Mouse (Mus musculus): ENCODE data around the gene Lmod3.
A peak's percentile ranks its signal among the peaks of the same experiment; 100 is the strongest.
"Not testable (repeated sequence)": the region's sequence is repeated elsewhere in the genome, so short reads cannot be mapped to it uniquely, and the experiment has no call there.

The Lmod3 gene

DNA sequence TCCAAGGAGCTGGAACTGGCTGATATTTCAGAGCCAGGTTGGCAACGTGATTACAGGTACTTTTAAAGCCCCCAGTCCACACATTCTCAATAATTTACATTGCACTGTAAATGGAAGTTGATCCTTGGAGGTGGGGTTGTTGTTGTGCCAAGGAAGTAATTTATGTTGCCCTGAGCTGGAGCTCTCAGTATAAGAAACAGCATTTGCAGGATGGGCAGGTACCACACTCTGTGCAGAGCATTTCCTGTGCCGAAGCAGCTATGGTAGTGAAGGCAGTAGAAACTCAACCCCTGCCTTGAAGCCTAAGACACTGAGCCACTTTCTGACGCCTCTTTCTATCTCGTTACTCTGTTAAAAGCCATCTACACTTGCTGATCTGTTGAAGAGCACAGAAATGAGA, 23.2 kb upstream of the Lmod3 start:
- peak; percentile 36 for DNase-seq

DNA sequence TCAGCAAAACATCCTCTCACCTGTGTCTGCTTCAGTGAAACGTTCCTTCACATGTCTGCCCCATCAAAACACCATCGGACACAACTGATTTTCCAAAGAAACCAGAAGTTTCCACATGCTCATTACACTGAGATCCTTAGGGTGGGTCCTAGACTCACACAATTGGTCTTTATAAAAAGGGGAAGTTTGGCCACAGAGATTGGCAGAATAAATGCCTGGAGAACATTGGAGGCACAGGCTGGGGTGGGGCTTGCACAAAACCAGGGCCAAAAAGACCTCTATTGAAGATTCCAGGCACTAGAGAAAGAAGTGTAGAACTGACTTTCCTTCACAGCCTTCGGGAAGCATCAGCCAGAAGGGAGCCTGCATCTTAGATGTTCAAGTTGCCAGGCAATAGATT, 21.2 kb upstream of the Lmod3 start:
- DNase-seq, result no peak

DNA sequence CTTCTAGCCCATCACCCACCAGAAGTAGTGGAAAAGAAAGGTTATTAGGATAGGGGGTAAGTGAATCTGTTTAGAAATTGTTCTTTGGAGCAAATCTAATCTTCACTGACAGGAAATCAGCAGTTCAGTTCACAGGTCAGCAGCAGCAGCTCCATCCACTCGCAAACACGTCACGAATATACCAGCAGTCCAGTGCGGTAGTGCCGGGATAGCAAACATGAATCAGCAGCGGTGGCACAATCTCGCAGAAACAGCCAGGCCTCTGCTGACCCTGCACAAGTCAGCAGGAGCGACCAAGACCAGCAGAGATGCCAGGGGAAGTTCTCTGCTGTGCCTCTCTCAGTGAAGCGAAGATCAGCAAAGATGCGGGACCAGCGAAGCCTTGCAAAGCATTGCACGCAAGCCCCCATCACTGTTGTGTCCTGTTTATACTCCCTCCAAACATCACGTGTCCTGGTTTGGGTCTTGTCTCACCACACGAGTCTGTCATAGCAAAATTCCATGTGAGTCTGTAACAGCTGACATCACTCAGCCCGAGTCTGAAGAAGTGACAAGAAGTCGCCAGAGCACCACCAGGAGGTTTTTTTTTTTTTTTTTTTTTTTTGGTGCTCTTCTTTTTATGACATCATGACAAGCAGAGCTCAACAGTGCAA, 20.6 kb upstream of the Lmod3 start:
- DNase-seq, result no peak

DNA sequence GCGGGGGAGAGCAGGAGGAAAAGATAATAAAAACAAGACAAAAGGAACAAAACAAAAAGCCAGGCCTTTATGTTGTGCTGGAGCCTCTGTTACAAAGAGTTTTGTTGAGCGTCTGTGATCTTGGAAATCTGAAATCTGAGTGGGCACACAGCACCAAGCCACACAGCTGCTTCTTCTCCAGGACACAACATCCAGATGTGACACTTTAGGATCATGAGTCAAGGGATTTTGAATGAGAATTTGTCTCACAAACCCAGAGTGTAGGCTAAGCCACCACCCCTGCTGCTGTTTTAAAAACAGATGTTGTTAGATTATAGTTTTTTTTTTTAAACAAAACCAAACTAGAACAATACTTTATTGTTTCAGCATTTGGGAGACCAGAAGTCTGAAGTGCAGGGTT, 19.8 kb upstream of the Lmod3 start:
- DNase-seq, result no peak

DNA sequence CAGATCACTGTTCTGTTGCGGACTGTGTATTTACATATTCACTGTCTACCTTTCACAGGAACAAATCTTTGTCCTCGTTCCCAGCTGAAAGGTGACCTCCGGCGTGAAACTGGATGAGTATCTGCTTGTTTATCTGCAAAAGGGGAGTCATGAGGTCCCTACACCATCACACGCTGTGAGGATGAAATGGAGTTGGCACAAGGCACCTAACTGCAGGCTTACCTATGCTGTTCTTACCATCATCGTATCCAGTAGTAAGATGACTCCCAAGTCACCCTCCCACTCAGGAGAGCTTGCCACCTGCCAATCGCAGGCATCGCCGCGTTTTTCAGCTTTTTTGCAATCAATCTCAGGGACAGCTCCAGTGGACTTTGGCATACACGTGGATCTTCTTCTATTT, 17.0 kb upstream of the Lmod3 start:
- no peak for DNase-seq

DNA sequence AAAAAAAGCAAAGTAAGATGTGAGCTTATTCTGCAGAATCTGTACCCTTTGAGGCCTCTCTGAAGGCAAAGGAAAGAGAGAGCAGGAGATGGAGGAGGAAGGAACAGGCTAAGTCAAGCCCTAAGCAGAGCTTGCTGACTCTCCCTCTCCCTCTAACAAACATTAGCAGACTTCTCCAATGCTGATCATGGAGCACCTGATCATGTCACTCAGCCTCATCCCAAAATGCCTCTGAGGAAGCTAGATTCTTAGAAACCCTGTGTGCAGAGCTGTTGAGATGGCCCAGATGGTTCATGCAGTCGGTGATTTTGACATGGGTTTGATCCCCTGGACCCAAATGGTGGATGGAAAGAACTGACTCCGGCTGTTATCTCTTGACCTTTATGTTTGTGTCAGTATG, 14.6 kb upstream of the Lmod3 start:
- no peak for DNase-seq

DNA sequence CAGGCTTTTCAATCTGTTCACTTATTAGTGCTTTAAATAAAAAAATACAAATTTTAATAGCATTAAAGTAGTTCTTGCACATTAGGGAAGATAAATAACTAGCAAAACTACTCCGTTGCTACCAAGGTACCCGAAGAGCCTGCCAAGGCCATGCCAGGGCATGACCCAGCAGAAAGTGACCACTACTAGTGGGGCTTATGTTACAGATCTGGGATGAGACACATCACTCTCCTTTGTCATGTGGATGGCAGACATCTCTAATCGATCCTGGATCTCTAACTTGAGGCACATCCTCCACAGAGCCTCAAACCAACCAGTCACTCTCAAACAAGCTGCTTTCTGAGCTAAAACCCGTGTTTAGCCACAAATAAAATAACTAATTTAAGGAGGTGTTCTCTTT, 14.1 kb upstream of the Lmod3 start:
- DNase-seq, result no peak

DNA sequence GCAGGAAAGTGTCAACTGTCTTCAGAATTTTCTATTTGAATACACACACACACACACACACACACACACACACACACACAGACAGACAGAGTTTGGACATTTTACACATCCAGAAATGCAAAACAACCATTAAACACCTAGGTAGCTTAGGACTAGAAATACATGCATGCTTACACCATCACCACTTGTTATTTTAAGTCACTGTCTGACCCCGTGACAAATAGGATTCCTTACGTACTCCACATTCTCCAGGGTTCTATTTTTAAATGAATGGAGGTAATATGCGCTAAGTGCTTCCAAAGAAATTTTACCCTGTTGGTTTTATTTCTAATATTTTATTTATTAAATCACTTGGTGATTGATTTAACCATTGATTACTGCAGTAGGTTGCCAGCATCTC, 13.1 kb upstream of the Lmod3 start:
- DNase-seq, result no peak

DNA sequence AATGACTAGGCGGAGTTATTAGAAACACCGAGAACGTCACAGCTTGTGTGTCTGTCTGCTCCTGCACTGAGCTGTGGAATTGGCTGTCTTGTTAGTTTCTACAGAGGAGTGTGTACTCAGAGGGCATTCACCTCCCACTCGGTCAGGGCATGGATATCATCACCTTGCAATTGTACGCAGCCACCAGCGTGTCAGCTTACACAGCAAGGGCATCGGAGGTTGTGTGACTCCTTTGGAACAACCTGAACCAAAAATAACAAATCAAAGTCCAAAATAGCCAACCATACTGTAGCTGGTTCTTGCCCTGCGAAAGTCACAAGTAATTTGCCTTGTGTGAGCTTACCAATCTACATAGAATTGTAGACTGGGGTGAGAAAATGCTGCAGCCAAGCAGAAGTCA, 12.7 kb upstream of the Lmod3 start:
- DNase-seq, result no peak

DNA sequence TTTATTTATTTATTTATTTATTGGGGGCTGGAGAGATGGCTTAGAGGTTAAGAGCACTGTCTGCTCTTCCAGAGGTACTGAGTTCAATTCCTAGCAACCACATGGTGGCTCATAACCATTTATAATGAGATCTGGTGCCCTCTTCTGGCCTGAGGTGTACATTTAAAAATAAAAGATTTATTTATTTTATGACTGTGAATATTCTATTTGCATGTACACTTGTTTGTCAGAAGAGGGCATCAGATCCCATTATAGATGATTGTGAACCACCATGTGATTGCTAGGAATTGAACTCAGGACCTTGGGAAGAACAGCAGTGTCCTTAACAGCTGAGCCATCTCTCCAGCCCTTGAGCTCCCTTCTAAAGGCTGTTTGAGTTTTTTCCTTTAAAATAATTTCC, 11.2 kb upstream of the Lmod3 start:
- DNase-seq, result not testable (repeated sequence)

DNA sequence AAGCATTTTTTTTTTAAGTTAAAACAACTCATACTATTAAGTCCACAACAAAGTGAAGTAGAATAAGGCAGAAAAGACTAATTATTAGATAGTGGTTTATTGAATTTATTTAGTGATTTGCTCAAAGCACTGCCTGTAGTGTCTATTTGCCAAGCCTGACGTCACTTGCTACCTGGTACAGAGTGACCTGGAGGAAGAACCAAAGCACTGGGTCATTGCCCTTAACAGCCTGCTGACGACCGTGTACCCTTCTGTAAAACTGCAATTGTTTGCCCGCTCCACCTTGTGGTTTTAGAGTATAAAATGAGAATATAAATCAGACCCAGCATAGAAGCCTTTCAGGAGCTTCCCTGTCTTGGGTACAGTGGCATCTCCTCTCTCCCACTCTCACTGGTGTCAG, 9.7 kb upstream of the Lmod3 start:
- no peak for DNase-seq

DNA sequence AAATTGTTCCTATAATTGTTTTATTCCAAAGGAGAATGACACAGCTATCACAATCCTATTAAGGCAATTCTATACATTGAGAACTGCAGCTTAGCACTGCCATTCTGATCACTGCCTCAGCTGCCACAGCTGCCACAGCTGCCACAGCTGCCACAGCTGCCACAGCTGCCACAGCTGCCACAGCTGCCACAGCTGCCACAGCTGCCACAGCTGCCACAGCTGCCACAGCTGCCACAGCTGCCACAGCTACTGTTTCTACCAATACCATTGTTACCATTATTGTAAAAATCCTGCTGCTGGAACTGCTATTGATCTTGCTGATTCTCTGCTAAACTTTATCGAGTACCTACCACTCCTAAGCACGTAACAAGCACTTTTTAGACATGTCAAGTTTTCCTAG, 7.4 kb upstream of the Lmod3 start:
- not testable (repeated sequence) for DNase-seq

DNA sequence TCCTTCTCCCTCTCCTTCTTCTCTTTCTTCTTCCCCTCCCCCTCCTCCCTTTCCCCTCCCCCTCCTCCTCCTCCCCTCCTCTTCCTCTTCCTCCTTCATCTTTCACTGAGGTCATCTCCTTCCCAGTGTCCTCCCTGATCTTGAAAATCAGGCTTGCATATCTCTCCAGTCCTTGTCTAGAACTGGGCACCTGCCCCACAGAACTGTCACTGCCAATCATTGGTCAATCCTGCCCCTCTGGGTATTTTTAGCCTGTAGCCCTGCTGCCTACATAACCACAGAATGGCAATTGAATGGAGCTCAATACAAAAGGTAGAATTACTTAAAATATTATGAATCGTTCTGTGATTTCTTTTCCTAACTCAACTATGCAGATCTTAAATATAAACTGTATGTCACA, 5.9 kb upstream of the Lmod3 start:
- no peak for DNase-seq

DNA sequence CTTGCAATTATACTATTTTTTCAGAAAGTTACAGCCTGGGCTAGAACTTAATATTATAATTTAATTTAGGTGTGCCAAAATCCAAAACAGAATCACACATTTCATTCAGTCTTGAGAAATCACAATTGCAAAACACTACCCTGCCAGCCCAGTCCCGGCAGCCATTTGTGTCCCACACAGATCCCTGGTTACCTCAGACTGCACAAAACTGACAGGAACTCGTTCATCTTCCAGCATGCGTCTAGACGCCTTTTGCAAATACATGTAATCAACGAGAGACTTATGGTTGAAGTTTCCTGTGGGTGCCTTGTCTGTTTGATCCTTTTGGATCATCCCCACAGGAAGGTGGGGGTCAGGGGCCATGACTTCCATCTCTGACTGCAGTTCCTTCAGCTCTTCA, 473 bp downstream of the Lmod3 start:
- no peak for DNase-seq

DNA sequence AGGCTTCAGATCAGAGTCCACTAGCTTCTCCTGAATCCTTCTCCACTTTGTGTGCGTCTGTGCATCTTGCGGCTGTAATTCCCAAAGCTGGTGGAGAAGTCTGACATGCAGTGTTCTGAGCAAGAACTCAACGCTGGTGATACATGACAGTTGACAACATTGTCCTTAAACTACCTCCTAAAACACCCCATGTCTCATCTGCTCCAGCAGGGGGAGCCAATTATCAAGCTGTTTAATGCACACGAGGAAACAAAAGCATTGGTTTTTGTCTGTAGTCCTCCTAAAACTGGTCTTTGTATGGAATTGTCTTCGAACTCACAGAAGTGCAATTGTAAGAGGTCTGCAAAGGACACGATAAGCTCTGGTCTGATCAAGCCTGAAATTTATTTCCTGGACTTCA, 1.6 kb downstream of the Lmod3 start:
- DNase-seq, result peak; percentile 70

DNA sequence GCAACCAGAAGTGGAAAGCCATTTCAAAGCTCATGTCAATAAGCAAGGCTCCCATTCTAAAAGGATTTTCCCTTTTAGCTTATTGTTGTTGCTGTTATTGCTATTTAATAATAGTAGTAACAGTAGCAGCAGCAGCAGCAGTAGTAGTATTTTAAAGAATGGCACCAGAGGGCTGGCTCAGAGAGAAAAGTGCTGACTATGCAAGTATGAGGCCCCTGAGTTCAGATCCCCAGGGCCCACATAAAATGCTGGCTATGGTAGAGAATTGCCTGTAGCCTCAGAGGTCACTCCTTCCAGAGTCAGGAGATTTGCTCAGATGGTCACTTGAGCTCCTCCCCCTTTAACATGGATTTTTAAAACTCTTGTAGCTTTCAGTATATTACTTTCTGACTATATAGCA, 7.4 kb downstream of the Lmod3 start:
- DNase-seq, result no peak

DNA sequence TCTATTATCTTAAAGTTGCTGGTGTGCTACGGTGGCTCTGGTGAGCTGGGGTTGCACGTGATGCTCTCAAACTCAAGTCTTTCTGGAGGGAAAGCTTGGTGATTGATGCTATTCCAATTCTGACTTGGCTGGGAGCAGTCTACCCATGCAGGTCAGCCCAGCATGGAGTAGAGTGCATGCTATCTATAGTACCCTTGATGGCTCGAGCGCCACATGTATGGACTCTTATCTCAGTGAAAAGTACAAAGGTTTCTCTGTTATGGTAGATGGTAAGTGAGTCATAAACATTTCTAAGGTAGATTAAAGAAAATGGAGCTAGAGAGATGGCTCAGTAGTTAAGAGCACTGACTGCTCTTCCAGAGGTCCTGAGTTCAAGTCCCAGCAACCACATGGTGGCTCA, 10.0 kb downstream of the Lmod3 start:
- no peak for DNase-seq

DNA sequence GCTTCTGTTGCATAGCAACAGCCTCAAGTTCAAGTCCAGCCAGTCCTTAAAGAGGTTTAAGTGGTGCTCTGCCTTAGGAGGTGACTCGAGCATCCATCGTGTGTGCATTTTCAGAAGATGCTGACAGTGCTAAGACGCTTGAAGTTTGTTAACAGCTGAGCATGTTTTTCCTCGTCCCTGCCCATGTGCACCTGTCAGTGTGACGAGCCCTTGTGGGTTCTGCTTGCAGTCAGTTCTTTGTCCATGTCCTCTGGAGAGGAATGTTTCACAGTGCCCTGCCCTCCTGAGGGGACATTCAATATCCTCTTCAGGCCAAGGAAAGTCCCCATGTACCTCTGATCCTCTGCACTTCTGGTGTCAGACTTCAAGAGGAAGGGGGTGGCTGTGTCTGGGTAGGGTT, 12.5 kb downstream of the Lmod3 start:
- DNase-seq, result no peak

DNA sequence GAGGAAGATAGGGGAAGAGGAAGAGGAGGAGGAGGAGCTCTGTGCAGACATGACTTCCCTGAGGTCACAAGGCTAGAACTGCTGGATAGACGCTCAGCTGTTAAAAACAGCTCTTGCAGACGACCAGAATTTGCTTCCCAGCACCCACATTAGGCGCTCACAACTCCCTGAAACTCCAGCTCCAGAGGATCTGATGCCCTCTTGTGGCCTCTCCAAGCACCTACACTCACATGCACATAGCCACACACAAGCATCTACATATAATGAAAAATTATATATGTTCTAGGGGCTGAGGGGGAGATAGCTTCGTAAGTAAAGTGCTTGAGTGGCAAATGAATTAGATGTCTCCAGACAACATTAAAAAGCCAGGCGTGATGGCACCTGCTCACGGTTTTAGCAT, 13.2 kb downstream of the Lmod3 start:
- no peak for DNase-seq

DNA sequence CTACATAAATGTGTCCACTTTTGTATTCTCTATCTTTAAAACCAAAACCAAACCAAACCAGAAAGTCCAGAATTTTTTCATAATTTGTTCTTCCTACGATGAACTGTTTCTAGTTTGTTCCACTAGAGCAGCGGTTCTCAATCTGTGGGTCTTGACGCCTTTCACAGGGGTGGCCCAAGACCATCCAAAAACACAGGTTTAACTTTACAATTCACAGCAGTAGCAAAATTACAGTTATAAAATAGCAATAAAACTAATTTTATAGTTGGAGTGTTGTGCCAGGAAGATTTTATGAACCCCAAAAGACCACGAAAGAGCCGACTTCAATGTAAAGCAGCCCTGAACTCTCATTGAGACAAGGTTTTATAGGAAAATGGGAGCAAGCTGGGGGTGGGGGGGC, 16.5 kb downstream of the Lmod3 start:
- DNase-seq, result no peak

DNA sequence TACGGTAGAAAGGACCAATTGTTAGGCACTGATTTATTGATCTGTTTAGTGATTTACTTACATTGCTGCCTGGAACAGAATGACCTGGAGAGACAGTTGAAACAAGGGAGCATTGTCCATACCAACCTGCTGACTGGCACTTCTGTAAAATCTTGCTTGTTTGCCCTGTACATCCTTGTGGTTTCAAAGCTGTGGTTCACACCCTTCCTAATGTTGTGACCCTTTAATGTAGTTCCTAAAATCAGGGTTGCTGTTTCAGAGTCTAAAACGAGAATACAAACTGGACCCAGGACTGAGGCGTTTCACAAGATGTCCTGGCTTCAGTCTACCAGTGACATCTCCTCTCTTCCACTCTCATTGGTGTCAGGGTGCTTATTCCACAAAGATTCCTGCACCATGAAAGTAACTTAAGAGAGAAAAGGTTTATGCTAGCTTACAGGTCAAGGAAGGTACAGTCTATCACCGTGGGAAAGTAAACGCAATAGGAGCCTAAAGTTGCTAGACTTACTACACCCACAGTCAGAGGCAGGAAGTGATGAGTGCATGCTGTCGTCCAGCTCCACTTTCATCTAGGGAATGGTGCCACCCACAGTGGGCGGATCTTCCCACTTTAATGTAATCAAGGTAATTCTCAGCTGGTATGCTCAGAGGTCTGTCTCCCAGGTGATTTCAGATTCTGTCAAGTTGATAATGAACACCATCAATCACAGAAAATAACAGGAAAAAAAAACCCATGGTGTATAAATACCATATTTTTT, 17.5 kb downstream of the Lmod3 start:
- DNase-seq, result no peak

DNA sequence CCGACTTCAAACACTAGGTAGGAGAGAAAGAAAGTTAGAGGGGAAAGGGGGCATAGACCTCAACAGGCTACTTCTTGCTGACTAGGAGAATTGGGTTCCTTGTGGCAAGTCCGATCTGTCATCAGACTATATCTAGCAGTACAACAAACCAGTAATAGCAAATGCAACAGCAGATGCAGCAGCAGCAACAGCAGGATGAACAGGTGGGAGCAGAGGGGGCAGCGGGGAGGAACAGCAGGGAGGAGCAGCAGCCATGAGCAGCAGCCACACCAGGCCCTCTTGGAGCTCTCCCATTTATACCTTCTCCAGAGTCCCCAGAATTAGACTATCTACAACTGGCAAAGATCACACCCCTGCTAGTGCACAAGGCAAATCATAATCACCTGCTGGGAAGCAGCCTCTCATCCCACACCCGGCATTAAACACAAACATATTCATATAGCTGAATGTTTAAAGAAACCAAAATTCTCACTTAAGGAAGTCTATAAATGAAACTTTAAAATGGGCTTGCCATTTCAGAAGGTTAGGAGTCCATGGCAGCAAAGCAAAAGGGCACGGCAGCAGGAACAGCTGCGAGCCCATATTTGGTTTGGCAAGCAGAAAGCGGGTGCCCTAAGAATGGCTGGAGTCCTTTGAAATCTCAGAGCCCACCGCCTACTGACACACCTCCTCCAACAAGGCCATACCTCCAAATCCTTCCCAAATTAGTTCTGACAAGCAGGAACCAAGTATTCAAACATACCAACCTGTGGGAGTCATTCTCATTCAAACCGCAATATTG, 25.3 kb downstream of the Lmod3 start:
- DNase-seq, result no peak

DNA sequence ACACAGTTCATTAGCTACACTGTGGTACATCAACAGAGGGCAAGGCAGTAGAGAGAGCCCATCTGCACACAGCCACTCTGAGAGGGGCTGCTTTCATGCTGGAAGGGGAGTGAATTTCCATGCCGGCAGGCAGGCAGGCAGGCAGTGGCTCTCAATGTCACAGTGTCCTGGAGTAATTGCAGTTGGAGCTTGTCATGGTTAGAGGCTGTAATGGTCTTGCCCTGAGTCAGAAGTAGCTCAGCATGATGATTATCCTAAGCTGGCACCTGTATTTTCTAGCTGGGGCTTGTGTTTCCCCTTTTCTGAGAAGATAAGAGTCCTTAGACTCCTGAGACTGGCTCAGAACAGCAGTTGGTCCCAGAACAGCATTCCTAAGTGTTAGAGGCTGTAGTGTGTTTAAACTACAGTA, 26.5 kb downstream of the Lmod3 start:
- no peak for DNase-seq

DNA sequence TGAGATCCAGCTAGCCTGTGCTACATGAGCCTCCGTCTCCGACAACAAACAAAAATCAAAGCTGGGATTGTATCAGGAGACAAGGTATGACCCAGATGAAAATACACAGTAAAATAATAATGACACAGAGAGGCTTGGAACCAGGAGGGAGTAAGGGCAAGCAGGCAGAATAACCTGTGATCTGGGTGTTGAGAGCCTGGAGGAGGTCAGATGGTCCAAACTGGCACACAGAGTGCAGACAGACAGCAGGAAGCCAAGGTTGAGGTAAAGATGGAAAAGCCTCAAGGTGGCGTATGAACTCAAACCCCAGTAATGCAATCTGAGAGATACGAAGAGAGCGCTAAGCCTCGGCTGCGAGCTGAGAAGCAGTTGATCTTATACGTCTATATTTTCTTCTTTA, 28.1 kb downstream of the Lmod3 start:
- no peak for DNase-seq
